Mouse (Mus musculus) C2C12 (cell line): ENCODE measurements around the gene Rplp2.

Source experiments
- CTCF ChIP-seq: IDR thresholded peaks from one replicate; pipeline ENCODE4 v1.5.1; 2011; ENCODE audit not compliant: control insufficient read depth, insufficient read depth, insufficient read length
- MAX ChIP-seq: IDR thresholded peaks from one replicate; pipeline ENCODE4 v1.6.1; 2011; ENCODE audit warnings: mild to moderate bottlenecking, control low read depth
- MYOD1 ChIP-seq: IDR thresholded peaks from one replicate; pipeline ENCODE4 v1.6.1; 2011; ENCODE audit warnings: low read depth; ENCODE audit not compliant: control insufficient read depth, insufficient read length
- USF1 ChIP-seq: IDR thresholded peaks from one replicate; pipeline ENCODE4 v1.6.1; 2011; ENCODE audit warnings: low read depth, mild to moderate bottlenecking, control low read depth, moderate library complexity

- TF ChIP-seq CTCF (no peak), MAX (no peak), MYOD1 (no peak), USF1 (no peak)
Observed at GRCm38 (mm10) chr7:141466045-141466394, 18.9 kb downstream of the Rplp2 start.
